Mouse (Mus musculus) frontal cortex, postnatal 14 days (tissue): Measurements from ENCODE around the gene Mafg.
A peak's percentile ranks its signal among the peaks of the same experiment; 100 is the strongest.

Source experiments
- DNase-seq, 2 experiments: peaks; one replicate each; pipeline ENCODE4 v3.0.0; 2022; ENCODE audit warnings: low spot score in 2 of 2

The Mafg gene

DNA sequence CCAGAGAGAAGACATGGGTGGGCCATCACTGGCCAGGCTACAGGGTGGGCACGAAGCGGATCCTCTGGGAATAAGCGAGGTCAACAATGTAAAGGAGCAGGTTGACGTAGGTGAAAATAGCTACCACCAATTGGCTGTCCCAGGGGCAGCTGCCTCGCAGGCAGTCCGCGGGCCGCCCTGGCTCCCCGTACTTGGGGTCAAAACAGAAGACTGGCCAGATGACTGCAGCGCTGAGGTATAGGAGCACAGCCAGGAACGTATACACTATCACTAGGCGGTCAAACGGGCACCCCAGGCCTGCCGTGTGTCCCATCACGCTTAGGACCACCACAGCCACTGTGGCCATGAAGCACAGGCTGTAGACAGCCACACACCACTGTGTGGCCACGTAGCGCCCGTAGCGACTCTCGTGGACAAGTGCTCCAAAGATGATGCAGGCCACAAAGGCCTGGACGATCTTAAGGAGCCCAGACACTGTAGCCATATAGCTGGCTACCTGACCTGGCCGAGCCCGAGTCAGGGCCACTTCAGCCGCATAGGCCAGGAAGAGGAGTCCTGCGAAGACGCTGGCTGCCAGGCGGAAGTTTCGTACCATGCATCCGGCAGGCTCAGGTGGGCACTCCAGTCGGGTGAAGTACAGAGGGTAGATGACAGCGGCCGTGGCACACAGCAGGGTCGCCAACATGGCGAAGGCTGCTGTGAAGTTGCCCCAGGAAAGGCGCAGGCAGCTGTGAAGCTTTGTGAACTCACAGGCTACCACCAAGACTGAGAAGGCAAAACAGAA, 13.8 kb upstream of the Mafg start:
- no peak for DNase-seq

DNA sequence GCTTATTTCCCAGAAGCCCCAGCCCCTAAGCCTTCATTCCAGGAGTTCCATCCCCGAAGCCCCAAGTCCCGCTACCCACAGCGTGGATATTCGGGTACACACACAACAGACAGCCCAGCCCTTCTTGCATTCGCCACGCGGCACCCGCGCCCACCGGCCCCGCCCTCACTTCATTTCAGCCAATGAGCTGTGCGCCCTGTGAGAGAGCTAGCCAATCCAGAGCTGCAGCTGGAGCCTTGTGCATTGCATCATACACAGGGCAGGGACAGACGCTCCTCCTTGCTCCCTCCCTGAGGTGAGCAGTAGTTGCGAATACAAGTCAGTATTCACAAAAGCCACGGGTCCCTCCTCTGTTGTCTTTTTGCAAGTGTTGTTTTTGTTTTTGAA, 10.2 kb upstream of the Mafg start, which contains the start of gene Pycr1:
Pycr1 (minus strand) TSS at position 169 of the 387 bp plus-strand sequence.
- DNase-seq: peak; percentile 89 to 93

DNA sequence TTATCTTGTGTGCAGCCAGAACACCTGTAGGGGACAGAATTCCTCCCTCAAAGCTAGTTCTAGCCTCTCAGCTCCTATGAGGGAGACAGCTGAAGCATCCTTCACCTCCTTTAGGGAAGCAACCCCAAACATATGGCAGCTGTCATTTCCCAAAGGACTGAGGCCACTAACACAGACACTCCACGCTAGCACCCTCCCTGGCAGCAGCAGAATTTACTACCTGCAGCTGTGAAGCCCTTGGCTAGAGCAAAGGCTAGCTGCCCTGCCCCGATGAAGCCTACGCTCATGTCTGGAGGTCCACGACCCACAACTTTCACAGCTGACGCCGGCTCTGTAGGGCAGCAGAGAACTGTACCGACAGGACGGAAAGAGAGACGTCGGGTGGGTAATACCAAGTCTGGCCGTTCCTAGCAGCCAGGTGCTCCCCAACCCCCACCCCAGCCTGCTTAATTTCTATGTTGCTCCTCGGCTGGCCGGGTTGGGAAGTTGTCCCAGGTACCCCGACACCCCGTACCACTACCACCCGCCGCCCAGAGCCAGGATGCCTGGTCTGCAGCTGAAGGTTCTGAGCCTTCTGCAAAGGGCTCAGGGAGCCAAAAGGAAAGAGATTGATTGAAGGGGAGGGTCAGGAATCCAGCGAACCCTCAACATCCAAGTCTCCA, 9.7 kb upstream of the Mafg start:
- no peak for DNase-seq

DNA sequence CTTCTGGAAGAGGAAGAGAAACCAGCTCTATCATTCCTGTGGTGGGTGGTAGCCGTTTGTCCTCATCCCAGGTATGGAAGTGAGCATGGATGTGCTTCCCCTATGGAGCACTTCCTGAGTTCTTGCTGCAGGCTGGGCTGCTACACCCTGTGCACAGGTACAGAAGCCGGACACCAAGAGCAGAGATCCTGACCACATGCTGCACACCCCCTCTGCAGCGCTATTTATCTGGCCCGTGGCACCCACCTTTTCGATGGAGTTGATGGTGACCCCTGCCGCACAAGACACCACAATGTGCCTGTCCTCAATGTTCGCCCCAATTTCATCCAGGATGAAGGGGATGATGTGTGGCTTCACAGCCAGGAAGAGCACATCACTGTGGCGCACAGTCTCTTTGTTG, 8.5 kb upstream of the Mafg start:
- no peak for DNase-seq

DNA sequence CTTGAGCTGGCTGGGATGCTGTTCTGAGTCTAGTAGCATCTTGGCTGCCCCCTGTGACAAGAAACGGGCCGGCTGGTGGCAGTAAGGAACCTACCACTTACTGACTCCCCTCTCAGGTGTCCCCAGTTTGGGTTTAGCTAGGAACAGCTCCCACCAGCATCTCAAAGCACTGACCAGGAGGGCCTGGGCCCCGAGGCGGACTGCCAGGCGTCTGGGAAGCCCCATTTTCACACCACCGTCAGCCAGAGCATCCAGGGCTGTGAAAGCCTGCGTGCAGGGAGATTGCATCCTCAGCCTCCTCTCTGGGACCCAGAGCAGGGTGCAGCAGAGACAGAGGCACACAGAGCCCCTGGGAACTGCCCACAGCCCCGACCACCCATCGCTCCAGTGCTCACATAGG, 7.9 kb upstream of the Mafg start:
- DNase-seq: no peak

DNA sequence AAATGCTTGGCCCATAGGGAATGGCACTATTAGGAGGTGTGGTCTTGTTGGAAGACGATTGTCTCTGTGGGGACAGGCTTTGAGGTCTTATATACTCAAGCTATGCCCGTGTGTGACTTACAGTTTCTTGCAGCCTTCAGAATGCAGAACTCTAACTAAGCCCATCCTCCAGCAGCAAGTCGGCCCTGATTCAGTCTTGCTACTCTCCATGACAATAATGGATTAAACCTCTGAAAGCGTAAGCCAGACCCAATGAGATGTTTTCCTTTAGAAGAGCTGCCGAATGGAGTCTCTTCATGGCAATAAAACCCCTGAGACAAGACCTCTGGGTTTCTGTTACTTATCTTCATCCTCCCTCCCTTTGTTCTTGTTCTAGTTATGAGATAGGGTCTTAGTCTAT, 1.4 kb upstream of the Mafg start:
- no peak for DNase-seq

DNA sequence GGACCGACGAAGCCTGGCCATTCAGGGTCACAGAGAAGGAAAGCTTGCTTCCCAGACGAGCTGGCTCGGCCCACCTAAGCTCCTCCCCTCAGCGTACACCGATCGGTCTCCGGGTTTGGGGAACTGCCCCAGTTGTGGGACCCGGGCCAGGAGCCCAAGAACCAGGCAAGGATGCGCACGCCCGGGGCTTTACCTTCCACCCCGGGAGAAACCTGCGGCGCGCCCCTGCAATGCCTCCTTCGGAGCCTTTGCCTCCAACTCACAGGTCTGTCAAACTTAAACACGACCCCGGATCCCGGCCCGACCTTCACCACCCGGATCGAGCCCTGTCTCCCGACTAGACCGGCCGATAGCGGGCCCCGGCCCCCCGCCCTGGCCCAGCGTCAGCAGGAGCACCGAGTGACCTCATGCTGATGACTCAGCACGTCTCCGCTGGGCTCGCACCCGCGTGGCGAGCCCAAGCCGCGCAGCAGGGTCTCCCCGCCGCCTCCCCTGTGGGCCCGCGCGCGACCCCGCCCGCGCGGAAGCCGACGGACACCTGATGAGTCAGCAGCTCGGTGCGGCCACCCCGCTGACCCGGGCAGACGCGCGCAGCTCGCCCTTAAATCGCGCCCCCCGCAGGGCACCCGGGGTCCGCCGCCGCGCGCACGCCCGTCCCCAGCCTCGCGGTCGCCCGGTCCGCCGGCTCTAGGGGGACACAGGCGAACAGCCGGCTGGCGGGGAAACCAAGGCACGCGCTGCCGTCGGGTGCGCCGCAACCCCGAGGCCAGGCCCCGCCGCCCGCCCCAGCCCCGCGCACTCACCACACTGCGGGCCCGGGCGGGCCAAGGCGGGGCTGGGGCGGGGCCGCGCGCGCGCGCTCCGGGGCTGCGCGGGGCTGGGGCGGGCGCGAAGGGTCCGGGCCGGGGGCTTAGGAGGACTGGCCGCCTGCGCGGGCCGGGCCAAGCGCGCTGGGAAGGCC, 561 bp downstream of the Mafg start:
- DNase-seq: peak in 1 of 2 experiments; percentile 60

DNA sequence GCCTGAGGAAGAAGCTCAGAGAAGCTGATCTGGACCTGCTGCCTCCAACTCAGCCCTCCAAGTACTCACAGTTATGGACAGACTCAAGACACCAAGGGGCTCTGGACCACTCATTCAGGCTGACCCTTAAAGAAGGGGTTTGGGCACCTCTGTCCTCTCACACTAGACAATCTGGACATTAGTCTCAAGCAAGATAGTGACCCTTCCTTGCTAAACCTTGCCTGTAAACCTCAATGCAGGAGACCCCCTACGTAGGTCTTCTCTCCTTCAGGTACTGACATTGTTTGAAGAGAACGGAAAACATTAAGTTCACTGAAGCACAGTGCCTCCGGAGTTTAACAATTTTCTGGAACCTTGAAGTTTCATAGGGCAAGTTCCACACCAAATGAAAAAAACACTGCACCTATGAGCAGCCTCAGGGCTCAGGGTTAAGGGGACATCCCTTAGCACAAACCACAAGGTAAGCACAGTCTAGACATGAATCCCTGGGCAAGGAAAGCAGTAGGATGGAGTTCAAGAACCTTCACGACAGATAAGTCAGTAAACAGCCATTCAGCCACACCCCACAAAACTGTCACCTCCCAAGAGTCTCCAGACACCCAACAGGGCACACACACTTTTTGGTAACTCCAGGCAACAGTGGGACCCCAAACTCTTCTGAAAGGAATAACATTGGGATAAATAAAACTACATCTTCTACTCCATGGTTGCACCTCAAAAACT, 1.5 kb downstream of the Mafg start:
- DNase-seq: no peak

DNA sequence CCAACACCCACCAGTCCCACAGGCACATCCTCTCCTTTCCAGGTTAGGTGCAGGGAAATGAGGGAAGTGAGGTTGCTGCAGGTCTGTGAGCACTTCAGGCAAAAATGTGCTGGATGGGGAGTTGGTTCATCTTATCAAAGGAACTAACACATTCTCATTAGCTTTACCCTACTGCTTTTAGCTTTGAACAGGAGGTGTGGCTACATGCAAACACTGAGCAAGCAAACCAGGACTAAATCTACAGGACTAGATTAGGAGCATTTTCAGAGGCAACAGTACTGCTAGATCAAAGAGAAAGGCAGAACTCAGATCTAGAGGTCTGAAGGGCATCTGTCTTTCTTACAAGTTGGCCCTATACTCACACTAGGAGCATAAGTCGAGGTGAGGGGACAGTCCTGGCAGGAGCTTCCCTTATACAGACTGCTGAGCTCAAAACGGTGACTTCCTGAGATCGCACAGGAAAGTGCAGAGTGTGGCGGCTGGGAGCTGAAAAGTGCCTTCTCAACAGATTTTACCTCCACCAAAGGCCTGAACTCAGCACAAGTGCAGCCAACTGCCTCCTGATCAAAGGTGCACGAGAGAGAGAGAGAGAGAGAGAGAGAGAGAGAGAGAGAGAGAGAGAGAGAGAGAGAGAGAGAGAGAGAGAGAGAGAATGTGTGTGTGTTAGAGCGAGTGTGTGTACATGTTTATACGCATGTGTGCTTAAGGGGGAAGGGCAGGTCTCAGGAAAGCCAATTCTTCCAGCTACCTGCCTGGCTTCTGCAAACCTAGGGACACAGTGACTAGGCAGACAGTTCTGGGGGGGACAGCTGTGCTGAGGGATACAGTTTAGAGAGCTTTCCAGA, 2.3 kb downstream of the Mafg start:
- no peak for DNase-seq

DNA sequence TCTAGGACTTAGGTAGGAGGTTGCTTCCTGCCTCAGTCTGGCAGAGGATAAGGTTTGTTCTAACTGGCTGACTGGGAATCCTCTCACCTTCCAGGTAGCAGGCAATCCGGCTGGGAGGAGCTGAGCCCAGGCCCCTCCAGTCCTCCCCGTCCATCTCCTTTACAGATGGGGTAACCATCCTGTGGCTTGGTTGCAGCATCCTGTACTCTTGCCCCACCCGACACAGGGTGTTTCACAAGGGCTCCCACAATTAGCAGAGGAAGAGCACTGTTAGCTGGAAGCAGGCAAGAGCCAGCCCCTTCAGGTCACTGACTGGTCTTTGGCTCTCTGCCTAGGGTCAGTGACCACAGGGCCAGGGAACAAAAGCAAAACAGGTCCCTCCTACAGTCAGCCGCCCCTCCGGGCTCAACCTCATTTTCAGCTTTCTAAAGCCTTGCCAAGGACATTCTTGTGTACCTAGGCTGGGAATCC, 3.0 kb downstream of the Mafg start:
- no peak for DNase-seq

DNA sequence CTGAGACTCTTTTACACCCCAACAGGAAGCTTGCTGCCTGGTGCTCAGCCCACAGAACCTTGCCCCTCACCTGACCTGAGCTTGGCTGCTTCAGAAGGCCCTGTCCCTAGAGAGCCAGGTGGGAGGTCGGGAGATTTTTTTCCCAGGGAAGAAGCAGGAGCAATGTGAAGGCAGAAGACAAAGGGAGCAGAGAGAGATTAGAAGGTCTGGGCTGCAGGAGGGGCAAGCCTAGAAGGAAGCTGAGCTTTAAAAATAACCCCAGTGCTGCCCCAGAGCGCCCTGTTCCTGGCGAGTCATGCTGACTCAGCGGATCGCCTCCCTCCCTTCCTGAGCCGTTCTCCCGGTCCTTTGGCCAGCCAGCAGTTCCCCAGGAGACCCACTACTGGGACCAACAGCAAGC, 3.5 kb downstream of the Mafg start:
- no peak for DNase-seq

DNA sequence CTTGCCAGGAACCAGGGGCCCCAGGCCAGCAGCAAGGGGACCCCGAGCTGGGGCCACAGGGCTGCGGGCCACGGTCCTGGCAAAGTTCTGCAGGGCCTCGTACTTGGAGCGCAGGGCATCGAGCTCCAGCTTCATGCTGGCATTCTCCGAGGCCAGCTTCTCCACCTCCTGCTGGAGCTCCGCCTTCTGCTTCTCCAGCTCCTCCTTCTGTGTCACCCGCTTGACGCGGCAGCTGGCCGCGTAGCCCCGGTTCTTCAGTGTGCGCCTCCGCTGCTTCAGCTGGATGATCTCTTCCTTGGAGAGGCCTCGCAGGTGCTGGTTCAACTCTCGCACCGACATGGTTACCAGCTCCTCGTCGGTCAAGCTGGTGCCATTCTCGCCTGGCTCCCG, 4.1 kb downstream of the Mafg start:
- DNase-seq: no peak

DNA sequence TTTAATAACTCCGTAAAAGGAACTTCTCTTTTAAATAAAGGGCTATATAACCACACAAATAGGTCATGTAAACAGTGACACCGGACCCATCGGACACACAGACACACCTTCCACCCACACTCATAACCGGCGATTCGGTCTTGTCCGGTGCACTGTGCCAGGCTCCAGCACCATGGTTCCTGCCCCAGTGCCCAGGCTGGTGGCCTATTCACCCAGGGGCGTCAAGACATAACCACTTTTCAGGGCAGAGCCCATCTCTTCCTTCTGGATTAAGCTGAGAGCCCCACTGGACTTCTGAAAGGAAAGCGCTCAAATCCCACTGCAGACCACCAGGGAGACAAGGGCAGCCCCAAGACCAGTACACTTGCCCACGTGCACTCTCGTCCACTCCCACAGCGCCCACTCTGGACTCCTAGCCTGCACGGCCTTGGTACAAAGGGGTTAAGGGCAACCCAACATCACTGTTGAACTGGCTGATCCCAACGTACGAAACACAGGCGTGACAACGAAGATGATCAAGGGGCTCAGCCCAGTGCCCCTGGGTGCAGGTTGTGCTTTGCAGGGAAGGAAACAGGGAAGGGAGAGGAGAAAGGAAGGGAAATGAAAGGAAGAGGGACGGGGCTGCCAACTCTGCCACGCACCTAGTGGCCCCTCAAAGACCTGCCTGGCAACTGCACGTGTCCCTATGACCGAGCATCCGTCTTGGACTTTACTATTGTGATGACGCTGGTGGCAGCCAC, 4.6 kb downstream of the Mafg start:
- no peak for DNase-seq

DNA sequence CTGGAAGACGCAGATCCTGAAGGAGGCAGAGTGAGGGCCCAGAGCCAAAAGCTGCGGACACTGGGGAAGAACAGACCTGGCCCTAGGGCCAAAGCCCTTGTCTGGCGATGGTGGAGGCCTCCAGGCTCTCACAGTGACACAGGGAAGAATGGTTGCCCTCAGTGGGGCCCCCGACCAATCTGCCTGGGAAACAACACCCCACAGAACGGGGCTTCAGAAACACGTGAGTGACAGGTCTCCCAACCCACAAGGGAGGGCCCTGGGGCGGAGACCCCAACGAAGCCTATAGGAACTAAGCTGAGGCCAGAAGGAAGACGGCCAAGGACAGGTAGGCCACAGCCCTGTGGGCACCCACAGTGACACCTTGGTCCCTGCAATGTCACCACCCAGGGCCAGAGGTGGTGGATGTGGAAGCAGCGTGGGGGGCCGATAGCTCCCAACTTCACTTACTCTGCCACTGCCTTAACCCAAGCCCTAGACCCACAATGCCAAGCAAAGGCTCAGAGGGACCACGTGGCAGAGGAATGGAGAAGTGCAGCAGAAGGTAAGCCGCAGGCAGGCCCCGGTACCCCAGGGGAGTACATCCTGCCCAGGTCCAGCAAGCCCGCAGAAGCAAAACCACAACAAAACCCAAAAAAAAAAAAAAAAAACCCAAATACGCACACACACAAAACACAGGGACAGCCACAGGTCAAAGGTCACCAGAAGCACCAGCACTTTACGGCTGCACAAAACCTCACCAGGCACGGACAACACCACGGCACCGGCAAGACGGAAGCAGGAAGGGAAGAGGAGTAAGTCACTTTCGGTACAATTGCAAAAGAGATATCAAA, 5.7 kb downstream of the Mafg start:
- DNase-seq: no peak

DNA sequence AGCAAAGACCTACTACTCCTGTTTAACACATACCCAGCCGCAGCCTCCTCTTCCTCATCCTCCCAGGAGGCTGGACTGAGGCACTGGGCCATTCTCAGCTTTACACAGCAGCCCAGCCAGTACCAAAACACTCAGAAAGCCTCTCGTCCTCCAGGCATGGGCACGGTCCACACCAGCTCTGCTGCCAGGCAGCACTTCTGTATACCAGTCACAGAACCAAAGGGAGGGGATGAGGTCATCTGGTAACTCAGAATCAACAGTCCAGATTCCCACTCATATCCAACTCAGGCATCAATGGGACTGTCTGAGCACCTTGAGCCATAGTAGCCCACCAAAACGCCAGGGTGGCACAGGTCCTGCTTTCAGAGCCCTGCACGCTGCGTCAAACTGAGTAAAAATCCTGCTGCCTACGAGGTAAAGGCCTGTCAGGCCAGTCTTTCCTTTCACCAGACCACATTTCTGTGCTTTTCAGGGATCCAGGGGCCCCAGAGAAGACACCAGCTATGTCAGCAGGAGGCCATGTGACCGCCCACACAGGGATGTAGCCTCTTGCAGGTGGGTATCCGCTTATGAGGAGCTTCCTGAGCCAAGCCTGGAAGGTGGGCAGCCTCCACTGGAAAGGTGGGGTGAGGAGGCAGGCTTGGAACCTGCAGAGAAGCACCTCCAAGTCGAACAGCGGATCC, 6.5 kb downstream of the Mafg start:
- no peak for DNase-seq

DNA sequence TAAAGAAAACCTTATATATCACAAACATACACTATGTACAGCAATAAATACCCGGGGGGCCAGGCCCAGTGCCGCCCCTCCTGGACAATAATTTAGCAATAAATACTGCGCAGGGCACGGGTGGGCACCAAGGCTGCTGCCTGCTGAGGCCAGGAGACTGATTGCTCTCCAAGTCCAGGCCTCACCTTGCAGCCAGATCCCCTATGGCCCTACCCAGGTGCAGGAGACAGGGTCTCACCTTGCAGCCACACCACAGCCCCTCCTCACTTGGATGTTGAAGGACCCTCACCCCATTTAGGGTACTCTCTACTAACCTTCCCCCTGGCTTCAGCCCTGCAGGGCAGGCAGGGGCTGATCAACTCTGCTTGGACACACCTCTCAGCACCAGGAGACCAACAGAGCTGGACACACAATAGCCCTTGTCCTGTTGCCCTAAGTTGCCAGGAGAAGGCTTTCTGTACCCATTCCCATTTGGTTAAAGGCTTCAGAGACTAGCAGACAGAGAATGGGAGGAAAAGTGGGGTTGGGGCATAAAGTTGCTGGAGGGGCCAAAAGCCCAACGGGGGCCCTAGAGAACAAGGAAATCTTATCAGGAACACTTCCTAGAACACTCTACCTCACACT, 8.1 kb downstream of the Mafg start, which contains the start of gene Sirt7:
Sirt7 (minus strand) TSS at position 89 of the 624 bp plus-strand sequence.
- no peak for DNase-seq

DNA sequence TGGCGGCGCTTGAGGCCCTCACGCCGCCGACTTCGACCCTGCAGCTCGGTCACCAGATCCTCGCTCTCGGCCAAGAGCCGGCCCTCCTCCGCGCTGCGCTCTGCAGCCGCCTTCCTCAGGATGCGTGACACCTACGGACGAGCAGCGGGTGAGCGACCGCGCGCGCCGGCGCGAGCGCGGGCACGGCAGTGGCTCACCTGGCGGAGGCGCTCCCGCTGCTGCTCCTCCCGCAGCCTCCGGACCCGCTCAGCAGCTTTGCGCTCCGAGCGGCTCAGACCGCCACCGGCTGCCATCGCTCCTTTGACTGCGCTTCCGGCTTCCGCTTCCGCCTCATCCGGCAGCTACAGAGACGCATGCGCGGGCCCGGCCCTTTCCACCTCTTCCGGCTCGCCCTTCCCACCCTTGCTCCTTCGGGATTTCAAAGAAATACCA, 8.7 kb downstream of the Mafg start:
- DNase-seq: peak; percentile 70 to 77
